Mouse (Mus musculus) embryonic facial prominence, embryonic 10.5 days (tissue): Measurements from ENCODE around the gene Myh7. TPM values are rescaled to one million over a fixed set of nuclear protein-coding genes. Genes with fewer than 3 reads are reported as not detected.
"Not testable (repeated sequence)": the region's sequence is repeated elsewhere in the genome, so short reads cannot be mapped to it uniquely, and the experiment has no call there.

ENCODE experiments used
- DNase-seq: peaks from one replicate; pipeline ENCODE4 v3.0.0-alpha.2; 2017; ENCODE audit warnings: low spot score
- H3K27ac ChIP-seq: fragments of 300-500 bp; sonication (generic); replicated peaks from 2 replicates; pipeline ENCODE4 v1.5.1; 2016; ENCODE audit warnings: mild to moderate bottlenecking
- H3K27me3 ChIP-seq: fragments of 300-500 bp; sonication (generic); replicated peaks from 2 replicates; pipeline ENCODE4 v1.6.1; 2016; ENCODE audit warnings: low read depth, mild to moderate bottlenecking; ENCODE audit not compliant: poor library complexity, severe bottlenecking
- H3K36me3 ChIP-seq: fragments of 300-500 bp; sonication (generic); replicated peaks from 2 replicates; pipeline ENCODE4 v1.6.1; 2016; ENCODE audit warnings: mild to moderate bottlenecking, moderate library complexity
- H3K4me1 ChIP-seq: fragments of 300-500 bp; sonication (generic); 2 replicates; pipeline ENCODE4 v1.6.1; 2016
- H3K4me3 ChIP-seq: fragments of 300-500 bp; sonication (generic); 2 replicates; pipeline ENCODE4 v1.5.1; 2016; ENCODE audit warnings: mild to moderate bottlenecking, moderate library complexity
- H3K9me3 ChIP-seq: fragments of 300-500 bp; sonication (generic); 2 replicates; pipeline ENCODE4 v1.6.1; 2016; ENCODE audit warnings: mild to moderate bottlenecking
- WGBS: fragments of 180-500 bp; shearing (Covaris S2); methylation state at CpG from one replicate; pipeline ENCODE4 v1.1.7; 2016; 5-methylcytosine and 5-hydroxymethylcytosine counted together
- polyA plus RNA-seq: library from polyadenylated mRNA; unstranded; fragments of >200 nt; fragmentation: Nextera tagmentation; extraction: Ambion mirVana; gene quantifications from 2 replicates; pipeline ENCODE4 v1.2.1, GENCODE M21; 2016

The Myh7 gene
- polyA plus RNA-seq: 1.9 and 8.4 TPM in 2 replicates

DNA sequence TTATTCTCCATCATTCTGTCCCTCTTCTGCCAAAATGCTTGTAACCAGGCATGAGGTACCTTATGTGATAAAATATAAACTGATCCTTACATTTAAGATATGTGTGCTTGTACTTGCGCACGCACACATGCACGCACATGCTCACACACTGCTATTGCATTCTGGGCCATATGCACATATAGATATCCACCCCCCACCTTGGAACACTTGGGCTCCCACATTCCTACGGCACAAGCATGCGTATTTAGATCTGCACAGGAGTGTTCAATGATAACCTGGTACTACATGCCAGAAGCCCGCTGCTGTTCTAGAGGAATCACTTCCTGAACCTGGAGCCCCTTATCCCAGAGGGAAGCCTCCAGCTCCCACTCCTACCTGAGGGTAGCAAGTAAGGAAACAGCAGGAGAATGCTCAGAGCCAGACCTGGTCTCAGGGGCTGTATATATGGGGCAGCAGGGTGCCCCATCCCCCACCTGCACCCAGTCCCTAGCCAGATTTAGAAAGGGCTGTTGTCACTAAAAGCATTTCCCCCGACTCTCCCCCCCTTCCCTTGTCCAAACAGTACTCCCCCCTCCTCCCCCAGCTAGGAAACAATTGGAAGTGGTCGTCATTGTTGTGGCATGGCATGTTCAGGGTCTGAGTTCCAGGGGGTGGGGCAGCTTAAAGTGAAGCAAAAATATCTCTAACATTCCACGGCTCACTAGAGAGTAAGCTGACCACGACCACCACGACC, at the start of gene Myh7:
TSS of gene Myh7 (minus strand) at position 491 of the 733 bp plus-strand sequence.
- Histone ChIP-seq H3K36me3 (no peaks in the 10 kb centered on the region), H3K4me1 (peaks cover 54% of the 10 kb centered on the region), H3K4me3 (no peak within 1 kb of the TSS), H3K9me3 (no peaks in the 10 kb centered on the region), H3K27ac (peak within 1 kb of the TSS; percentile 75), H3K27me3 (no peaks in the 10 kb centered on the region)
- no peak for DNase-seq
- WGBS: 53% methylated on average over 11 of the region's 11 CpGs

- 58% methylated on average over 1 of the region's 2 CpGs for WGBS
- DNase-seq, H3K9me3 ChIP-seq, H3K36me3 ChIP-seq, H3K27me3 ChIP-seq, H3K27ac ChIP-seq, H3K4me3 ChIP-seq, H3K4me1 ChIP-seq: not testable (repeated sequence)
Measured at GRCm38 (mm10) chr14:55043694-55044093, 49.3 kb upstream of the Myh7 start.

GRCm38 (mm10) chr14:55032695-55033225, 38.3 kb upstream of the Myh7 start:
- no peaks in the 10 kb centered on the region for H3K27me3 ChIP-seq

DNA sequence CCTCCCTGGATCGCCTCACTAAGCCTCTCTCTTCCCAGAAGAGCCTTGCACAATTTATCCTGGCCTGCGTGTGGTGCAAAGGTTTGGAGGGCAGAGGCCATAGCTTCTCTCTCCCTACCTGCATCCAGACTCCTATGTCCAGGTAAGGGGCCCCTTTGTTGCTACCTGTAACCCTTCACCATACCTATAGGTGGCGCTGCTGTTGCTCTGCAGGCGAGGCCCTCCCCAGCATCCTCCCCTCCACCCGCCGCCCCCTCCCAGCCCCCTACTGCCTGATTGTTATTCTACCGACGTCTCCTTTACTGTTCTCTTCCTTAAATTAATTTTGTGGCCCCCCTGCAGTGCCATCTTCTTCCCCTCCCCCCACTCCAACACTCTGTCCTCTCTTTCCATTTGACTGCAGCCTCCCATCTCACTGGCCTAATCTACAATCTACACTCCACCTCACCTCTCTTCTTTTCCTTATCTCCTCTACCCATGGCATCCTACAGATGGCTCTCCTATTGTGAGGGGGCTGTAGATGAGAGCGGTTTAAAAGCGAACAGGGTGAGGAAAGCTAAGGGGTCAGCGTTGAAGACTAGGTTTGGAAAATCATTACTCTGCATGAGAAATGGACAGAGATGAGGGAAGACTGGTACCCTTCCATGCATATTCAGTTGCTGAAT, 34.7 kb upstream of the Myh7 start:
- H3K27ac ChIP-seq: peak overlapping the region; percentile 79

More at GRCm38 (mm10) chr14:55032695-55033225, 38.3 kb upstream of the Myh7 start:
- no peak for DNase-seq
- Histone ChIP-seq H3K4me1 (peaks cover 26% of the 10 kb centered on the region), H3K9me3 (no peaks in the 10 kb centered on the region), H3K36me3 (no peaks in the 10 kb centered on the region), H3K4me3 (0 out of 2 replicates have a peak overlapping the region, but pooled peaks have one; percentile 18), H3K27ac (no peak overlapping the region; the same call in 1 of the 2 replicates)
- WGBS: 35% methylated on average over 19 of the region's 19 CpGs

DNA sequence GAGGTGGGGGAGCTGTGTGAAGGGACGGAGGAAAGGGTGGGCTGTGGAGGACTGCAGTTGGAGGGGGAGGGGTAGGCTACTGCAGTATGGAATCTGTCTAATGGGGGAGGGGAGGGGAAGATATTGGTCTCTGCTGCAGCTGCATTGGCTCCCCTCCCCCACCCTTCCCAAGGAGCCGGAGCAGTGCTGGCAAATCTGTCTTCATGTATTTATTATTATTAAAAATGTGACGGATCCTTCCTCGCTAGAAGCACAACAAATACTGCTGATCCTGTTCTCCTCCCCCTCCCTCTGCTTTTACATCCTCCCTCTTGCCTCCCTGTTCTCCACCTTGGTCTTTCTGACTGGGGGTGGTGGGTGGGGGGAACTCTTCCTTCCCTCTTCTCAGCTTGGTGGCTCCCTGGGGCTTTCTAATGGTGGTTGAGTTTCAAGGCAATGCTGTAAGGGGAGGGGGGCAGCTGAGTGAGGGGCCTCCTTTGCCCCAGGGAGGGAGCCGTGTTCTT, 34.0 kb upstream of the Myh7 start:
- Histone ChIP-seq H3K4me1 (peaks cover 33% of the 10 kb centered on the region), H3K9me3 (no peaks in the 10 kb centered on the region), H3K27ac (peak overlapping the region; percentile 79), H3K27me3 (no peaks in the 10 kb centered on the region), H3K36me3 (peaks cover 25% of the 10 kb centered on the region), H3K4me3 (peak overlapping the region; percentile 43)
- 12% methylated on average over 5 of the region's 5 CpGs for WGBS
- DNase-seq: peak; percentile 62

More for the DNA sequence above, 34.7 kb upstream of the Myh7 start:
- no peaks in the 10 kb centered on the region for H3K9me3 ChIP-seq
- H3K4me3 ChIP-seq: peak overlapping the region; percentile 33; the same call in 1 of the 2 replicates
- 7% methylated on average over 11 of the region's 11 CpGs for WGBS
- peaks cover 18% of the 10 kb centered on the region for H3K36me3 ChIP-seq
- DNase-seq: peak; percentile 53
- peaks cover 33% of the 10 kb centered on the region for H3K4me1 ChIP-seq
- no peaks in the 10 kb centered on the region for H3K27me3 ChIP-seq

- H3K4me1 ChIP-seq: peaks cover 29% of the 10 kb centered on the region
- peak overlapping the region; percentile 43; the same call in 1 of the 2 replicates for H3K4me3 ChIP-seq
- no peak for DNase-seq
- no peaks in the 10 kb centered on the region for H3K9me3 ChIP-seq
- H3K36me3 ChIP-seq: peaks cover 32% of the 10 kb centered on the region
- H3K27ac ChIP-seq: peak overlapping the region; percentile 79
- WGBS: 21% methylated on average over 6 of the region's 6 CpGs
- no peaks in the 10 kb centered on the region for H3K27me3 ChIP-seq
Measured at GRCm38 (mm10) chr14:55027653-55028052, 33.2 kb upstream of the Myh7 start.

DNA sequence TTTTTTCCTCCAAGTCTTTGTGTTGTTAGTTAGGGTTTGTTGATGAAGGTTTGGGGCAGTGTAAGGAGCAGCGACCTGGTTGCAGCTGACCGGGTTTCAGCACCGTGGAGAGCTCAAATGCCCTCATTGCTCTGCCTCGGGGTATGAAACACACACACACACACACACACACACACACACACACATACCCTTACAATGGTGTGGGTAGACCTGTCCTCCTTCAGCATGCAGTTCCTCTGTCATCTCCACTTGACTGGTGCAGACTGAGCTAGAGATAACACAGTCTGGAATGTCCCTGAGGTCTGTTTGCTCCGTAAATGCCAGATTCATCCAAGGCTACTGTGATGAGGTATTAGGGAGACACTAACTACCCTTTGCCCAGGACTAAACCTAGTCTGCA, 32.8 kb upstream of the Myh7 start:
- Histone ChIP-seq H3K27ac (no peak overlapping the region), H3K4me1 (peaks cover 28% of the 10 kb centered on the region), H3K36me3 (peaks cover 36% of the 10 kb centered on the region), H3K4me3 (no peak overlapping the region), H3K9me3 (no peaks in the 10 kb centered on the region), H3K27me3 (no peaks in the 10 kb centered on the region)
- peak; percentile 60 for DNase-seq
- 21% methylated on average over 5 of the region's 5 CpGs for WGBS

- 83% methylated on average over 5 of the region's 5 CpGs for WGBS
- H3K4me3 ChIP-seq: no peak overlapping the region
- peaks cover 53% of the 10 kb centered on the region for H3K36me3 ChIP-seq
Measured at GRCm38 (mm10) chr14:55025527-55025926, 31.1 kb upstream of the Myh7 start.

GRCm38 (mm10) chr14:55024236-55024635, 29.8 kb upstream of the Myh7 start:
- Histone ChIP-seq H3K9me3 (no peaks in the 10 kb centered on the region), H3K27ac (no peak overlapping the region), H3K27me3 (no peaks in the 10 kb centered on the region), H3K4me3 (no peak overlapping the region), H3K4me1 (peaks cover 22% of the 10 kb centered on the region), H3K36me3 (peaks cover 63% of the 10 kb centered on the region)
- WGBS: 65% methylated on average over 7 of the region's 7 CpGs
- peak; percentile 68 for DNase-seq

More at GRCm38 (mm10) chr14:55025527-55025926, 31.1 kb upstream of the Myh7 start:
- Histone ChIP-seq H3K27ac (no peak overlapping the region), H3K4me1 (peaks cover 28% of the 10 kb centered on the region), H3K27me3 (no peaks in the 10 kb centered on the region), H3K9me3 (no peaks in the 10 kb centered on the region)
- no peak for DNase-seq

DNA sequence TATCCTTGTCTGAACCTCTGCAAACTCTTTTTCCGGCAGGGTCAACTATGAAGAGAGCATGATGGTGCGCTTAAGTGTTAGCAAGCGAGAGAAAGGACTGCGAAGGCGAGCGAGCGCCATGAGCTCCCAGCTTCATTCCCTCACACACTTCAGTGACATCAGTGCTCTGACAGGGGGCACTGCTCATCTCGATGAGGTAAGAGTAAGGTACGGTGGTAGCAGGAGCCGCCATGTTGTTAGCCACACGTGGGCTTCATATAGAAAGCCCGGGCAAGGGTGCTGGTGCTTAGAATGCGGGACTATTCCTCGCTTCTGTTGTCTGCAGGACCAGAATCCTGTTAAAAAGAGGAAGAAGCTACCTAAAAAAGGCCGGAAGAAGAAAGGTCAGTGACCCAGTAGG, 28.6 kb upstream of the Myh7 start:
- 90% methylated on average over 15 of the region's 15 CpGs for WGBS

DNA sequence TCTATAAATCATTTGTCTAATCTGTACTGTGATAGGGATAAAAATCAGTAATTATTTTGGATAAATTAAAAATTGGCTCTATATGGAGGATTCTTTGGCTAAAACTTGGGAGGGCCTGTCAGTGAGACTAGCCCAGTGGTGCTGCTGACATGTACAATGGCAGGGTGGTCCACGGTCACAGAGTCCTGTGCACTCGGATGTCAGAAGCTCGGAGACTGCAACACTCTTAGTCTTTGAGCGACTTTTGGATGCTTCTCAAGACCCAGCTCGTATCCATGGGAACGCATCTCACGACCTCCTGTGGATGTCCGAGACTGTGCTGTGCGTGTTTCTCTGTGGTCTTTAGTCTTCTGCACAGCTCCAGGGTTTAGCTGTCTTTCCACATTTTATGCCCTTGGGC, 26.0 kb upstream of the Myh7 start:
- WGBS: 81% methylated on average over 9 of the region's 9 CpGs
- no peak overlapping the region for H3K27ac ChIP-seq
- H3K4me1 ChIP-seq: peaks cover 4% of the 10 kb centered on the region; the same call in 1 of the 2 replicates
- DNase-seq: no peak
- no peak overlapping the region for H3K4me3 ChIP-seq
- peaks cover 81% of the 10 kb centered on the region for H3K36me3 ChIP-seq
- H3K27me3 ChIP-seq: no peaks in the 10 kb centered on the region
- no peaks in the 10 kb centered on the region for H3K9me3 ChIP-seq

More for the DNA sequence above, 28.6 kb upstream of the Myh7 start:
- H3K36me3 ChIP-seq: peaks cover 74% of the 10 kb centered on the region
- no peak overlapping the region for H3K27ac ChIP-seq
- no peak overlapping the region for H3K4me3 ChIP-seq
- no peaks in the 10 kb centered on the region for H3K9me3 ChIP-seq
- H3K4me1 ChIP-seq: peaks cover 10% of the 10 kb centered on the region
- no peaks in the 10 kb centered on the region for H3K27me3 ChIP-seq
- no peak for DNase-seq

- Histone ChIP-seq H3K27me3 (no peaks in the 10 kb centered on the region), H3K4me3 (no peak overlapping the region), H3K27ac (no peak overlapping the region), H3K9me3 (no peaks in the 10 kb centered on the region), H3K4me1 (peaks cover 7% of the 10 kb centered on the region), H3K36me3 (peaks cover 47% of the 10 kb centered on the region)
- no peak for DNase-seq
- WGBS: 94% methylated on average over 16 of the region's 16 CpGs
Measured at GRCm38 (mm10) chr14:55016876-55017275, 22.4 kb upstream of the Myh7 start.
